Mouse (Mus musculus) megakaryocyte, embryonic 14.5 days (primary cell): Measurements from ENCODE around the gene Mast4.

Experiments
- FLI1 ChIP-seq: IDR thresholded peaks from 2 replicates; pipeline ENCODE4 v1.6.1; 2012; ENCODE audit warnings: low read length, inconsistent platforms, mixed read lengths
- GATA1 ChIP-seq: IDR thresholded peaks from 3 replicates; pipeline ENCODE4 v1.6.1; 2012; ENCODE audit warnings: mixed read lengths, low read length, inconsistent platforms, borderline replicate concordance

DNA sequence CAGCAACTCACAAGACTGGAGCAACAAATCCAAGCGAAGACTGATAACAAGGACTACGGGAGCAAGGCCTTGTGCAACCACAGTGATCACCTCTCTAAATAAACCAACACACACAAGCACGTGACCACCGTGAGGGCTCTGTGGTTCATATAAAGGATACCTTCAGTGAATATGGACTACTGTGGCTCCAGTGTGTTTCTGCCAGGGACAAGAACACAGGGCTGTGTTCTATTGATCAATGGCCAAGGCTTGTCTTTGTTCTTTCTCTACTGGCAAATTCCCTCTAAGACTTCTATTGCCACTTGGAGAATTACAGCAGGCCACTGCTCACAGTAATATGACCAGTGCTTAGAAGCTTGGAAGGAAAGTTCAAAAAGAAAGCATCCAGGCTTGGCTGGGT, 291.3 kb downstream of the Mast4 start:
- TF ChIP-seq FLI1: no peak
- no peak for TF ChIP-seq GATA1
